Mouse (Mus musculus) embryonic facial prominence, embryonic 11.5 days (tissue): ENCODE measurements around the gene Slc22a5. TPM values are rescaled to one million over a fixed set of nuclear protein-coding genes. Genes with fewer than 3 reads are reported as not detected.

Experiments
- ATAC-seq: fragments of 200-750 bp; cut with Nextera tagmentation; replicated peaks from 2 replicates; pipeline ENCODE4 v1.8.0; 2017; ENCODE audit warnings: low read depth; ENCODE audit not compliant: insufficient number of reproducible peaks, low FRiP score, low TSS enrichment
- DNase-seq: peaks from one replicate; pipeline ENCODE4 v3.0.0-alpha.2; 2015; ENCODE audit warnings: low spot score
- H3K27ac ChIP-seq: fragments of 300-500 bp; sonication (generic); replicated peaks from 2 replicates; pipeline ENCODE4 v1.5.1; 2014; ENCODE audit warnings: mild to moderate bottlenecking, low read depth, low read length, control low read depth
- H3K27me3 ChIP-seq: fragments of 300-500 bp; sonication (generic); 2 replicates; pipeline ENCODE4 v1.6.1; 2014; ENCODE audit warnings: mild to moderate bottlenecking, low read length, moderate library complexity, mixed read lengths; ENCODE audit not compliant: control insufficient read depth, insufficient read depth
- H3K36me3 ChIP-seq: fragments of 300-500 bp; sonication (generic); replicated peaks from 2 replicates; pipeline ENCODE4 v1.6.1; 2014; ENCODE audit warnings: low read depth, mild to moderate bottlenecking, low read length, moderate library complexity, mixed read lengths; ENCODE audit not compliant: control insufficient read depth, insufficient read depth
- H3K4me1 ChIP-seq: fragments of 300-500 bp; sonication (generic); 2 replicates; pipeline ENCODE4 v1.6.1; 2014; ENCODE audit warnings: low read length, mixed read lengths; ENCODE audit not compliant: control insufficient read depth, insufficient read depth
- H3K4me2 ChIP-seq: fragments of 300-500 bp; sonication (generic); 2 replicates; pipeline ENCODE4 v1.6.1; 2014; ENCODE audit warnings: low read depth, mild to moderate bottlenecking, control low read depth, low read length, moderate library complexity
- H3K4me3 ChIP-seq: fragments of 300-500 bp; sonication (generic); 2 replicates; pipeline ENCODE4 v1.5.1; 2014; ENCODE audit warnings: low read depth, low read length, control low read depth
- H3K9ac ChIP-seq: fragments of 300-500 bp; sonication (generic); replicated peaks from 2 replicates; pipeline ENCODE4 v1.6.1; 2014; ENCODE audit warnings: mild to moderate bottlenecking, control low read depth, low read length
- H3K9me3 ChIP-seq: fragments of 300-500 bp; sonication (generic); replicated peaks from 2 replicates; pipeline ENCODE4 v1.6.1; 2016; ENCODE audit warnings: mild to moderate bottlenecking, low read length, inconsistent platforms, mixed read lengths; ENCODE audit not compliant: control insufficient read depth
- WGBS: fragments of 180-500 bp; shearing (Covaris S2); extraction: QIAGEN DNeasy Blood & Tissue Kit; methylation state at CpG from one replicate; pipeline ENCODE4 v1.1.7; 2014; 5-methylcytosine and 5-hydroxymethylcytosine counted together
- polyA plus RNA-seq: library from polyadenylated mRNA; unstranded; fragments of >200 nt; fragmentation: Nextera tagmentation; extraction: Ambion mirVana; gene quantifications from 2 replicates; pipeline ENCODE4 v1.2.1, GENCODE M21; 2014

Gene Slc22a5
- polyA plus RNA-seq, 1 experiment from 2014 or later: 8.4 TPM

DNA sequence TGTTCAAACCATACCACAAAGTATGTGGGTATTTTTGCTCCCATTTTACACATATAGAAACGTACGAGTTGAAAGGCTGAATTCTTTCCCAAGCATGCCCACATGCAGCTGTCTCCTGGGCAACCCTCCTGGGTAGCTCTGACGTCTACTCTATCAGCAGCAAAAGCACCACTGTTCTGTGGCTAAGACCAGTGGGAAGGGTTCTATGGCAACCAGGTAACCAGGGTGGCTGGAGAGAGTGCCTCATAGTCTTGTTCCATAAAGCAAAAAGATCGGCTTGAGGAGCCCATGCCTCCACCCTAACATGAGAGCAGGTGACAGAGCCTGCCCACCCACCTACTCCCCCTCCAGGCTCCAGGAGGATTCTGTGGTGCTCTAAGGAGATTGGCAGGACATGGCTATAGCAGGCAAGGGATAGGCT, 49.3 kb downstream of the Slc22a5 start:
- Histone ChIP-seq H3K9me3 (no peaks in the 10 kb centered on the region), H3K4me3 (no peak overlapping the region), H3K27me3 (no peaks in the 10 kb centered on the region), H3K27ac (no peak overlapping the region), H3K4me2 (no peak overlapping the region), H3K36me3 (no peaks in the 10 kb centered on the region), H3K4me1 (no peaks in the 10 kb centered on the region), H3K9ac (no peak overlapping the region)
- ATAC-seq (no peak), DNase-seq (no peak)
- 74% methylated on average over 4 of the region's 4 CpGs for whole genome bisulfite sequencing

GRCm38 (mm10) chr11:53841514-53841913, 49.9 kb downstream of the Slc22a5 start:
- H3K36me3 ChIP-seq: no peaks in the 10 kb centered on the region
- no peak for ATAC-seq
- H3K9me3 ChIP-seq: no peaks in the 10 kb centered on the region
- DNase-seq: no peak
- 83% methylated on average over 12 of the region's 12 CpGs for WGBS
- H3K4me3 ChIP-seq: no peak overlapping the region
- no peak overlapping the region for H3K4me2 ChIP-seq
- H3K27ac ChIP-seq: no peak overlapping the region
- no peaks in the 10 kb centered on the region for H3K27me3 ChIP-seq
- H3K9ac ChIP-seq: no peak overlapping the region
- H3K4me1 ChIP-seq: no peaks in the 10 kb centered on the region

GRCm38 (mm10) chr11:53839663-53840642, 51.5 kb downstream of the Slc22a5 start:
- Histone ChIP-seq H3K4me2 (no peak overlapping the region), H3K4me1 (no peaks in the 10 kb centered on the region), H3K36me3 (no peaks in the 10 kb centered on the region), H3K9me3 (no peaks in the 10 kb centered on the region), H3K4me3 (no peak overlapping the region), H3K9ac (no peak overlapping the region), H3K27me3 (no peaks in the 10 kb centered on the region), H3K27ac (no peak overlapping the region)
- peak; percentile 12 for DNase-seq
- ATAC-seq: no peak
- WGBS: 59% methylated on average over 8 of the region's 8 CpGs

DNA sequence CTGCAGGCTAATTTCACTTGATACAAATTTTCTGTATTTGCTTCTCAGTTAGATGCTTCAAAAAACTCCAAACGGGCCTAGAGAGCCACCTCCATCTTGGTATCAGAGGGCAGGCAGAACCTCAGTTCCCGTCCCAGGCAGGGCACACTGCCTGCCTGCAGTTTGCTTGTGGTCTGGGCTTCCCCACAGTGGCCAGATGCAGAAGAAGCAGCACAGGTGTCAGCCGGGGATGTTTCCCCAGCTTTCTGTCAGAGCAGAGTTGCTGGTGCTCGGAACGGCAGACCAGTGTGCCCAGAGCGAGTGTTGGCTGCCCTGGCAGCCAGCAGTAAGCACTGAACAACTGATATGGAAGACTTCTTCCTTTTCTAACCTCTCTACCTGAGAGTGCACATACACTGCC, 52.3 kb downstream of the Slc22a5 start:
- no peaks in the 10 kb centered on the region for H3K9me3 ChIP-seq
- DNase-seq (no peak), ATAC-seq (no peak)
- H3K4me2 ChIP-seq: no peak overlapping the region
- H3K36me3 ChIP-seq: no peaks in the 10 kb centered on the region
- no peaks in the 10 kb centered on the region for H3K4me1 ChIP-seq
- H3K4me3 ChIP-seq: no peak overlapping the region
- 81% methylated on average over 6 of the region's 6 CpGs for WGBS
- no peak overlapping the region for H3K27ac ChIP-seq
- no peaks in the 10 kb centered on the region for H3K27me3 ChIP-seq
- H3K9ac ChIP-seq: no peak overlapping the region

- ATAC-seq: no peak
- Histone ChIP-seq H3K4me3 (no peak overlapping the region), H3K27ac (no peak overlapping the region), H3K9me3 (no peaks in the 10 kb centered on the region), H3K9ac (no peak overlapping the region), H3K27me3 (no peaks in the 10 kb centered on the region), H3K4me2 (no peak overlapping the region), H3K4me1 (no peaks in the 10 kb centered on the region), H3K36me3 (no peaks in the 10 kb centered on the region)
- no peak for DNase-seq
- 84% methylated on average over 5 of the region's 5 CpGs for WGBS
Observed at GRCm38 (mm10) chr11:53837731-53838130, 53.7 kb downstream of the Slc22a5 start.

DNA sequence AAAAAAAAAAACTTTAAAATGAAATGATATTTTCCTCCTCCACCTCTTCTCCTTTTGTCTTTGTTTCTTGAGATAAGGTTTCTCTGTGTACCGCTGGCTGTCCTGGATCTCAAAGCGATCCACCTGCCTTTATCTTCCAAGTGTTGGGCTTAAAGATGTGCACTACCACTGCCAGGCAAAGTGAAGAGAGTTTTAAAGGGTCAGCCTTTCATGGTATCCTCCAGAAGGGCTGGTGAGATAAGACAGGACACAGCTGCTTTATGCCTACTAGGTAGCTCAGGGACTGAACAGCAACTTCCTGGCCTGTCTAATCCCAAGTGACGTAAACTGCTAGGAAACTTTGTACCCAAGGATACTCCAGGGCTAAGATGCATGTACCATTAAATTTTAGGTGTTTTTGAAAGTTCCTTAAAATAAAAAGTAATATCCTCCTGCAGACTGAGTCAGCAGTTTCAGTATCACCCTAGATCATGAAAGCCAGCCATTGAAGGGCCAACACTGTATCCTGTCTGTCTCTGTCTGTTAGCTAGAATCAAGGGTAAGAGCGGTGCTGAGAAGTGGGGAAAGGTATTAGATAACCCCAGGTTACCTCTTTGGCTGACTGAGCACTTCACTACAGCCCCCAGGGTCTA, 56.0 kb downstream of the Slc22a5 start:
- Histone ChIP-seq H3K27ac (no peak overlapping the region), H3K36me3 (no peaks in the 10 kb centered on the region), H3K4me2 (no peak overlapping the region), H3K9me3 (no peaks in the 10 kb centered on the region), H3K27me3 (no peaks in the 10 kb centered on the region), H3K9ac (no peak overlapping the region), H3K4me1 (no peaks in the 10 kb centered on the region), H3K4me3 (no peak overlapping the region)
- ATAC-seq (no peak), DNase-seq (no peak)
- 87% methylated on average over 4 of the region's 4 CpGs for WGBS

- H3K27me3 ChIP-seq: no peaks in the 10 kb centered on the region
- no peak for DNase-seq
- 84% methylated on average over 4 of the region's 4 CpGs for WGBS
- no peaks in the 10 kb centered on the region for H3K9me3 ChIP-seq
- H3K36me3 ChIP-seq: no peaks in the 10 kb centered on the region
- H3K4me1 ChIP-seq: no peaks in the 10 kb centered on the region
- H3K4me2 ChIP-seq: no peak overlapping the region
- no peak overlapping the region for H3K4me3 ChIP-seq
- no peak overlapping the region for H3K9ac ChIP-seq
- H3K27ac ChIP-seq: no peak overlapping the region
- no peak for ATAC-seq
Observed at GRCm38 (mm10) chr11:53825409-53825808, 66.1 kb downstream of the Slc22a5 start.

DNA sequence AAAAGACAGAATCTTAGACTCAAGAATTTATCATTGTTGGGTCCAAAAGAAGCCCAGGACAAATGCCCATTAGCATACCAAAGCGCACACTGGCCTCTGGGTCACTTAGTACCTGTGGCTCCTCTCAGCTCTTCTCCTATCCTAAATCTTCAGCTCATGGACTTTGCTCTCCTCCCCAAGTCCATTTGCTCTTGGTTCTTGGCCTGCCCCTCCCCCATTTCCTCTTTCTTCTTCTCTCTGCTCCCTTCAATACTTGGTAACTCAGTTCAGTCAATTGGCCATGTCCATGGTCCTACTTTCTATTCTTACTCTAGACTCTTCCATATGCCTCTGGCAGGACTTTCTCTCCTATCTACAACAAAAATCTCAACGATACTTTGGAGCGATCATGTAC, 69.5 kb downstream of the Slc22a5 start:
- WGBS: 97% methylated on average over 3 of the region's 3 CpGs
- Histone ChIP-seq H3K27me3 (no peaks in the 10 kb centered on the region), H3K4me2 (no peak overlapping the region), H3K9ac (no peak overlapping the region), H3K27ac (no peak overlapping the region), H3K4me3 (no peak overlapping the region), H3K4me1 (no peaks in the 10 kb centered on the region), H3K9me3 (no peaks in the 10 kb centered on the region), H3K36me3 (no peaks in the 10 kb centered on the region)
- no peak for ATAC-seq
- no peak for DNase-seq
